Mouse (Mus musculus) ES-E14 (cell line): ENCODE data around the gene Nkx2-4.

Experiments
- CHD2 ChIP-seq: IDR thresholded peaks from 2 replicates; pipeline ENCODE4 v1.6.1; 2014; ENCODE audit warnings: mild to moderate bottlenecking, low read depth, low read length, inconsistent platforms
- HCFC1 ChIP-seq: IDR thresholded peaks from 2 replicates; pipeline ENCODE4 v1.6.1; 2012; ENCODE audit warnings: low read length, inconsistent platforms, borderline replicate concordance; ENCODE audit not compliant: insufficient read depth
- MAFK ChIP-seq: IDR thresholded peaks from 2 replicates; pipeline ENCODE4 v1.6.1; 2014; ENCODE audit warnings: mild to moderate bottlenecking, low read depth, low read length, inconsistent platforms; ENCODE audit not compliant: insufficient read depth
- ZC3H11A ChIP-seq: IDR thresholded peaks from 2 replicates; pipeline ENCODE4 v1.6.1; 2012; ENCODE audit warnings: low read depth, mild to moderate bottlenecking, inconsistent platforms, low read length, borderline replicate concordance
- ZNF384 ChIP-seq: IDR thresholded peaks from 2 replicates; pipeline ENCODE4 v1.6.1; 2012; ENCODE audit warnings: low read depth, low read length, inconsistent platforms

GRCm38 (mm10) chr2:147035864-147036263 lies 49.4 kb downstream of the Nkx2-4 start:
- TF ChIP-seq CHD2, result no peak
- no peak for TF ChIP-seq MAFK
- no peak for TF ChIP-seq ZNF384
- TF ChIP-seq ZC3H11A, result no peak
- TF ChIP-seq HCFC1, result no peak
